Mouse (Mus musculus) neutrophil, adult 5-6 weeks (primary cell): ENCODE data around the gene Cct5. TPM values are rescaled to one million over a fixed set of nuclear protein-coding genes. Genes with fewer than 3 reads are reported as not detected.
"Not testable (repeated sequence)": the region's sequence is repeated elsewhere in the genome, so short reads cannot be mapped to it uniquely, and the experiment has no call there.

Source experiments
- ATAC-seq: fragments of 151-379, 151-347 bp; 2 replicates; pipeline ENCODE4 v1.8.0; 2017; ENCODE audit warnings: mild to moderate bottlenecking, moderate TSS enrichment; ENCODE audit not compliant: insufficient number of reproducible peaks, poor library complexity, low FRiP score, severe bottlenecking; ENCODE audit errors: extremely low read depth
- total RNA-seq: library from RNA; stranded (forward); fragments of 200-1000 nt; gene quantifications from 2 replicates; pipeline ENCODE4 v1.2.3, GENCODE M21; 2017

Gene Cct5
- total RNA-seq, 1 experiment from 2014 or later = 164 TPM

DNA sequence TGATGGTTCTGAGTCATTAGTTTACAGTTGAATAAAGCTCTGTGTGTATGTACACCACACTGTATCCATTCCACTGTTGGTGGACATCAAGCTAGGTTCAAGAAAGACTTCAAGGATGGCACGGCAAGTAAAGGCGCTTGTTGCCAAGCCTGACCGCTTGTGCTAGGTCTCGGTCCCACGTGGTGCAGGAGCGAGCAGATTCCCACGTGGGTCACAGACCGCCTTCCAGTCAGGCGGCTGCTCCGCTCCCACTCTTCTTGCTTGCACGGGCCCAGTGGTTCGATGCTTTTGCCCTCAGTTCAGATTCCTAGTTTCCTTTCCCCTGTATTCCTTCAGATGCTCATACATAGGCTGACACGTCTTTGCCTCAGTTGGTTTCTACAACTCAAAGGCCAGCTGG is 1.5 kb upstream of the Cct5 start:
- ATAC-seq = no peak

DNA sequence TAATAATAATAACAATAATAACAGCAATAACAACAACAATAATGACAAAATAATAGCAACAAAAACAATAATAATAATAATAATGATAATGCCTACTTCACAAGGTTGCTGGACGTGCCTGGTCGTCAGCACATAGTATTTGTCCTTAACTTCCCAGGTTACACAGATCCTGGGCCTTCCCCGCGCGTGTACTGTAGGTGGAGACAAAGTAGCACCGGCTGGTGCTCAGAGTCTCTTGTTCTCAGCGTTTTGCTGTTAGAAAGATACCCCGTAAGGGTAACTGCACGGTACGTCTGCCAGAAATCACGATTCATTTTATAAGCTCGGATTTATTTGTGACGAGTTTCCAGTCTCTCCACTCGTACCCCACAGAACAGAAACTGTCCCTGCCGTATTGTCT is 822 bp upstream of the Cct5 start:
- peak; percentile 32; the same call in 1 of the 2 replicates for ATAC-seq

DNA sequence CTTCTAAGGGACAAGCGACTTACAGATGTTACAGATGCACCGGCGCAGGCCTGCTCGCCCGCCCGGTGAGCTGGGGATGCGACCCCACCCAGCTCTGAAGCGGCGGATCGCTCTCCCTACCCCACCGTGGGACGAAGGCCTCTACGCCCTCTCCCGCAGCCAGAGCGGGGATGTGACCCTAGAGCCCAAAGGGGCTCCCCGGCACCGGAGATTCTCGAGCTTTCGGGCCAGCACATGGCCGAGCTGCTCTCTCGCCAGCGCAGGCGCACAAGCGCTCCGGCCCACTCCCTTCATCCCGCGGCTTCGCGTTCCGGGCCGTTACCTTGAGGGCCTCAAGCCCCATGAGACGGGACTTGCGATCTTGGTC is 342 bp downstream of the Cct5 start:
- ATAC-seq = peak; percentile 39; the same call in 1 of the 2 replicates

DNA sequence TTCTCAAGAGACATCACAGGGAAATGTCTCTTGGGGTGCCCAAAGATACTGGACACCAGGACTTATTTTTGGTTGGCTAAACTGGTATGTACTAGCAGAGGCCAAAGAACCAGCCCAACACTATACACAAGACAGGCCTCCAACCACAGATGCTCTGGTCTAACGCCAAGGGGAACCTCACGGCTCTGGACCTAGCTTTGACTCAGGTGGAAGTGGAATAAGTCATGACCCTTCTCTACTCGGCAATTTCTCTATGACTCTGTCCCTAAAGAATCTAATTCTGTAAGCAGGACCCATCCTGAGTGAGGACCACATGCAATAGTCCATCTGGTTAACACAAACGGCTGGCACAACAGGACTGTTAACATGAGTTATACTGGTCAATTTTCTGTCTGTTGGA is 1.8 kb downstream of the Cct5 start:
- no peak for ATAC-seq

DNA sequence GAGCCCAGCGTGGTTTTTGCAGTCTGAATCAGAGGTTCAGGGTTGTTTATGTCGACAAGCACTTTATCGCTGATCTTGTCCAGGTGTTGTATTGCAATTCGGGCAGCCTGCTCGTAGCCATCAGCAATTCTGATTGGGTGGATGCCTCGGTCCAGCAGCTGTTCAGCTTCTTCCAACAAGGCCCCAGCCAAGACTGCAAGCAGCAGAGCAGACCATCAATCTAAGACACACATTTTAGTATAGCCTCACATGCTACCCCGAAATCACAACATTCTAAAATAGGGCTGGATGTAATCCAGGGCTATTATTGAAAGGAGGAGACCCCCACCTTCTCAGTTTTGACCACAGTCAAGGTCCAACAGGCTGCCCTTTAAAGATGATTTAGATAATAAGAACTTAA is 6.0 kb downstream of the Cct5 start:
- ATAC-seq = no peak

DNA sequence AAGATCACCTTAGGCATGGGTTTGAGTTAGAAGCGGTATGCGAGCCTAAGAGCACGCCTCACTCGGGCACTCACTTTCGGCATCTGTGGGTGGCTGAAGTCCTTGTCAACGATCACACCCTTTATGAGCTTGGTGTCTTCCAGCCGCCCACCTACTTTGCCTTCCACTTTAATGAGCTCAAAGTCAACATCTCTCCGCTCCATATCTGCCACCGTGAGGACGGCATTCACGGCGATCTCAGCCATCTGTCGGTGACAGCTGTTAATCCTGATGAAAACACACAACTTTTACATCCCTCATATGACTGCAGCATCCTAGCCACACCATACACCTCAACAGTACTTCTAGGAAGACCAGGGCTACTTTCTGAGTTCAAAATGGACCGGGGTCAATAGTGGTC is 7.3 kb downstream of the Cct5 start:
- no peak for ATAC-seq

DNA sequence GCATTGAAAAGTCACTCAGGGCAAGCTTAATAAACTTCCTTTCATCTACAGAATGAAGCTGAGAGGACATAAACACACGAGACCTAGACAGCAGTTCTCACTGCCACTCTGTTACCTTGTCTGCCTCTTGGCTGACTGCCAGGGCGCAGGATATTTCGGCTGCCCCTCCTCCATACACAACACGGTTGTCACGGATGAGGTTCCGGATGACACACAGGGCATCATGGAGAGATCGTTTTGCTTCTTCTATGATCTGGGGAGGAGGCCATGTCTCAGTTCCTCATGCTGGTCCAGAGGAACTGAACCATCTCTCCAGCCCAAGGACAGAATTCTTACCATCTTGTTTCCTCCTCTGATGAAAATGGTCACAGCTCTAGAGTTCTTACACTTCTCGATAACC is 9.1 kb downstream of the Cct5 start:
- no peak for ATAC-seq

DNA sequence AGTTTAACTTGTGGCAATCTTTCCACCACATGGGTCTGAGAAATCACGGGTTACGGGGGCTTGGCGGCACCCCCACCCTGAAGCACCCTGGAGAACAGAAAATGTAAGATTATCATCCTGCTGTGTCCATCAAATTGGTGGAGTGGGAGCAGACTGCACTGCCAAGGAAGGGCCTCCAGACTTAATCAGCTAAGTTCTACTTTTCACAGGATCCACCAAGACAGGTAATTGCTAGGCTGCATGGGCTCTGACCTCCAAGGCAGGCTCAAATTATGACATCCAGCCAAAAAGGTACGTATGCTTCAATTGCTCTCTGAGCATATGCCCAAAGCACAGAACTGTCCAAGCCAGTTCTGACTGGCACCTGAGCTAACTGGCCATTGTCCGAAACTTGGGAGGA is 11.4 kb downstream of the Cct5 start:
- ATAC-seq = no peak

DNA sequence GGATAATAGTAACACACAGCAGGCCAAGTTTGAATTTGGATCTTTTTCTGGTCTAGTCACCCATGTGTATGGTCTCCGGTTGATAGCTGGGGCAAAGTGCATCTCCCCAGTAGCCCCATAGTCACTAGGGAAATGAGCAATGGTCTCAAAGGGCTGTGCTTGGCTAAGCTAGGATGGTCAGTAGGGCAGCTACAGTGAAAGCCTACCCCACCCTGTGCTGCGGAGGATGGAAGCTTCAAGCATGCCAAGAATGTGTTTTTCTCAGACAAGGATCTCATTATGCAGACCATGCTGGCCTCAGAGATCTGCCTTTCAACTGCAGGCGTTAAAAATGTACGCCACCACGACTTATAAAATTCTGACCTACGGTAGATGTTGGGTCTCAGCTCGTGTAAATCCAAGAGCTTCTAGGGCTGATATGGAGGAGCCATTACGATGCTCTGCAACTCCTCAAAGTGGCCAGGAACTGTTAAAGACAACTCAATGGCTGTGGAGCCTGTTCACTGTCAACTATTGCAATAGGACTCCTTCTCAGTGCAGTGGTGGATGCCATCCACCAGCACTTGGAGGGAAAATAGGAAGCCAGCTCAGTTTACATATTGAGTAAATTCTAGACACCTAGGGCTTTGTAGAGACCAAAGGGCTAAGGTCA is 12.5 kb downstream of the Cct5 start:
- no peak for ATAC-seq

DNA sequence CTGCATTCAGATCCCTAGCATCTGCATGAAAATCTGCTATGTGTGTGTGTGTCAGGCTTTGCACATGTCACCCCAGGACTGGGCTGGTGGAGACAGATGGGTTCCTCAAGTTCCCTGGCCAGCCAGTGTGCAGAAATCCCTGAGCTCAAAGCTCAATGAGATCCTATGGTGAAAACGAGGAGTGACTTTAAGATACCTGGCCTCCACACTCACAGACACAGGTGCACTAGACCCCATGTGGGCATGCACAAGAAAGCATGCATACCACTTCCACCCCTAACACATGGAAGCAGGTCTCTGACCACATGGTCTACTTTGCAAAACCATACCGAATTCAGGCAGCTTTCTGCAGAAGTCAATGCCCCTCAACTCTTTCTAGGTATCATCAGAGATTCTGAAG is 13.8 kb downstream of the Cct5 start:
- ATAC-seq = no peak

DNA sequence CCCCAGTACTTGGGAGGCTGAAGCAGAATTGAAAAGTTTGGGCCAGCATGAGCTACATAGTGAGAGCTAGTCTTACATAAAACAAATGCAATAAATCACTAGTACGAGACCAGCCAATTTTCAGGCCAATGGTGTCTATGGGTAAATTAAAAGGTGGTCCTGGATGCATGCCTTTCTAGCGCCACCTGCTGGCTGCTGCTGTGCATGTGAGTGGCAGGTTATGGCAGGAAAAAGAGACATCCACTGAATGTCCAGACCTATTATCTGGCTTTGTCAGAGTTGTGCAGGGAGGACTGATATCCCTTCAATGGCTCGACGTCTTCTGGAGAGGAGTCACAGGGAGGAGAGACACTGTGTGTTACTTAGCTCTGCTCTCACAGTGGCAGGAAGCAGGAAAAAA is 15.1 kb downstream of the Cct5 start:
- ATAC-seq = peak; percentile 93

DNA sequence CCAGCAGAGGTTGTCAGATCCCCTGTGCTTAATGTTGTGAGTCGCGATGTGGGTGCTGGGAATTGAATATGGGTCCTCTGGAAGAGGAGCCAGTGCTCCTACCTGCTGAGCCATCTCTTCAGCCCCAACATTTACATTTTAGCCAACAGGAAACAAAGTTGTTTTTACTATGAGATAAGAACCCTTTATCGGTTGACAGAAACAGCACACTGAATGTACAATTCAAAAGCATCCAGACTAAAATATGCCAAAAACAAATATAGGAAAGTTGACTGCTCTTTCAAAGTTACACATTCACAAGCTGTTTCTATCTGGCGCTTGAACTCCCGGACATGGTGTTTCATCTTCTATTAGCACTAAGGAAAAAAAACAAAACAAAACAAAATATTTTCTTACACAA is 15.5 kb downstream of the Cct5 start:
- ATAC-seq = no peak

DNA sequence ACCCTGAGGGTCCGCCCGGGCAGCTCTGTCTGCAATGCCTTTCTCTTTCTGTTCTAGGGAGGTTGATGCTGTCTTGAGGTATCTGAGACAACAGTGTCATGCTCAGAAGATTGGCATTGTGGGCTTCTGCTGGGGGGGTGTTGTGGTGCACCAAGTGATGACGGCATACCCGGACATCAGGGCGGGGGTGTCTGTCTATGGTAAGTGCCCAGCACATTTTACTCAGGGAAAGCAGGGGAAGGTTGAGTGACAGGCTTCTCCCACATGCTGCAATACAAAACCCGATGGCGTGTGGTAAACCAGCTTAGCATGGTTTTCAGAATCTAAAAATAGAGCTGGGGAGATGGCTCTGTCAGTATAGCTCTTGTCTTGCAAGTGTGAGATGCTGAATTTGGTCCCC is 16.4 kb downstream of the Cct5 start:
- no peak for ATAC-seq

DNA sequence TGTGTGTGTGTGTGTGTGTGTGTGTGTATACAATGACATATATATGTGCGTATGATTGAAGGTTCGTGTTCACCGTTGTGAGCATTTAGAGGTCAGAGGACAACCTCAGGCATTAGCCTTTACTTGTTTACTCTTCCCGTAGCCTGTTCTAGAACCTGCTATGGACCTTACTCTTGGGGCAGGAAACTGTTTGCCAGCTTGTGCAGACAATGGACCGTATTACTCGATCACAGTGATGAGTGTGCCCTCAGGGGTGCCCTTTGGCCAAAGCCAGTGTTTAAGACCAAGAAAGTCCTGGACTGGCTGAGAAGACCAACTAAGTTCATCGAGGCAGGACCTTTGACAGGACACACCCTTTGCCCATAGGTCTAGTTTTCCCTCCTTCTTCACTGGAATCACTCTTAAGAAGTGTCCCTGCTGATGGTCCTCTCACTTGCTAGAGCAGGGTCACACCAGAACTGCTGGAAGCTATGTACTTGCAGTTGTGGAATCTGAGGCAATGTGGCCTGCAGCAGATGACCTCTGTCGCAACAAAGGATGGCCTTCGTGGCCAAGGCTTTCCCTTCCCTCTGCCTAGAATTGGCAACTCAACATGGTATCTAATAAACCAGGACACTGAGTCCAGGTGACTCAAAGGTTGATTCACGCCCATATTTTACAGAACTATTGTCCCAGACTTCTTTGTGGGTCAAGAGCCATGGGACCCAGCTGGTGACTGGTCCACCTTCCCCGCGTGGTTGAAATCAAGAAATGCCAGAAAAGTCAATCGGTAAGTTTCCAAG is 18.1 kb downstream of the Cct5 start:
- no peak for ATAC-seq

DNA sequence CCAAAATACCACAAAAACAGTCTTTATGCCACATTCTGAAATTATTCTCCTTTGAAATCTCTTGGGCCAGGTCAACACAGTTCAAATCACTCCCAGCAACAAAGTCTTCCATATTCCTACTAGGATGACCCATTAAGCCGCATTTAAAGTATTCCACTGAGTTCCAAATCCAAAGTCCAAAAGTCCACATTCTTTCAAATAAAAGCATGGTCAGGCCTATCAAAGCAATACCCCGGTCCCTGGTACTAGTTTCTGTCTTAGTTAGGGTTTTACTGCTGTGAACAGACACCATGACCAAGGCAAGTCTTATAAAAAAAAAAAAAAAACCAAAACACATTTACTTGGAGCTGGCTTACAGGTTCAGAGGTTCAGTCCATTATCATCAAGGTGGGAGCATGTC is 20.5 kb downstream of the Cct5 start:
- ATAC-seq = not testable (repeated sequence)

DNA sequence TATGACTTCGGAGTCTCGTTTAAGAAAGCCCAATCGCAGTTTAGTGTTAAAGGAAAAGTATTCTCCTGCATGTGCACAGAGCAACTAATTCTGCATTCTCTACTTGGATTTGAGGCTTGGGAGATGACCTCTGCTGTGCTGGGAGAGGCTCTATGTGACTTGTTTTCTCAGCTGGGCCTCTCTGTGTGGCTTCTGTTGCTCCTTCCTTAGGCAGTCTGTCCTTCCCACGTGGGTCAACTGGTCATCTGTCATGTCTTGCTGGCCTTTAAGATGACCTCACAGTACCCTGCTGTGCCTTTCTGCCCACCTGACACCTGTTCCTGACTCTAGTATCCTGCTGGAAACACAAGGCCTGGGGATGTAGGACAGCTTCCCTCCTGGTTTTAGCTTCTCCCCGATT is 25.5 kb downstream of the Cct5 start:
- no peak for ATAC-seq

DNA sequence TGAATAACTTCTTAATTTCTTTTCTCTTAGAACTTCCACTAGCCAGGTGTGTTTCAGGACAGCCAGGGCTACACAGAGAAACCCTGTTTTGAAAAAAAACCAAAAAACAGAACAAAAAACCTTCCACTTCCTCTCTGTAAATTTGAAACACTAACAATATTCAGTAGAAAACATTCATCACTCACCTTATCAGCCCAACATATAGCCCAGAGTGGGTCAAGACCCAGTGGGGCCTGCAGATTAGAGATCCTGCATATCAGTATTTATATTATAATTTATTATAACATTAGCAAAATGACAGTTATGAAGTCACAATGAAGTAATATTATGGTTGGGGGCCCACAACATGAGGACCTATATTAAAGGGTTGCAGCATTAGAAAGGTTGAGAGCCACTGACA is 27.9 kb downstream of the Cct5 start:
- ATAC-seq = no peak

DNA sequence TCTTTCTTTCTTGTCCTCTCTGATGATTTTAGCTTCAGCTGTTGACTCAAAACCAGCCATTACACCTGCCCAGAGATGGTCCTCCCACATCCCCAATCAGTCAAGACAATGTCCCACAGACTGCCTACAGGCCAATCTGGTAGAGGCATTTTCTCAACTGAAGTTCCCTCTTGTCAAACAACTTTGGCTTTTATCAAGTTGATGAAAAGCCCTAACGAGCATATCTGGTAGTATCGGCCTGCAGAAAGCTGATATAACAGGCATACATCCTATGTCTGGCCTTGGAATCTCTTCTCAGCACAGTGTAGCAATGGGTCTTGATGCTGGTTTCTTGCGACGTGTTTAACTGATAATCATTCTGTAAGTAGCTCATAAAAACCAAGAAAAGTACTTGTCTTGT is 28.3 kb downstream of the Cct5 start:
- no peak for ATAC-seq

DNA sequence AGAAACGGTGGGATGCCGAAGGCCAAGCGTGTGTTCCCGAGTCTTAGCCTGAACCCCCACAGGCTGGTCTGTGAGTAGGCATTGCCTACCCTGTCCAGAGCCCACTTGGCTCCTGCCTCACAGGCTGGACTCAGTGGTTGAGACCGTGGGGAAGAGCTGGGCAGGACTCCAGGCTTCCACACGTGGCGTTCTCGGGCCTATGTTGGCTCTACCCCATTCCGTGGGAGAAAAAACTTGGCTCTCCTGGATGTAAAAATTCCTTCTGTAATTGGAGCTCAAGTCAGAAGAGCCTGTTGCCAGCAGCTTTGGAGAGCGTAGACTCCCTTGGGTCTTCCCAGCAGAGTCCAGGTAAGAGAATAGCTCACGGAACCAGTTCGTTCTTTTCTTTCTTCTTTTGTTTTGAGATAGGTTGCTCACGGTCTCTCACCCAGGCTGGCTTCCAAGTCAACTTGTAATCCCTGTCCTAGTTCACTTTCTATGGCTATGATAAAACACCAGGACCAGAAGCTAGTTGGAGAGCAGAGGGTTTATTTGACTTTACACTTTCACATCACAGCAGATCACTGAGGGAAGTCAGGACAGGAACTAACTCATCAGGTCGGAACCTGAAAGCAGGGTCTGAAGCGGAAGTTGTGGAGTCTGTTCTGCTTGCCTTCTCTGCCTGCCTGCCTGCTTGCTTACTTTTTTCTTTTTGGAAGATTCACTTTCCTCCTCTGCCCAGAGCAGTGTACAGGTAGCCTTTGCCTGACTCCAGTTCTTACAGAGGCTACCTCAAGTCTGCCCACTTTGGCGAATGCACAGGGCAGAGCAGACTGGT is 29.5 kb downstream of the Cct5 start:
- peak; percentile 78 for ATAC-seq

DNA sequence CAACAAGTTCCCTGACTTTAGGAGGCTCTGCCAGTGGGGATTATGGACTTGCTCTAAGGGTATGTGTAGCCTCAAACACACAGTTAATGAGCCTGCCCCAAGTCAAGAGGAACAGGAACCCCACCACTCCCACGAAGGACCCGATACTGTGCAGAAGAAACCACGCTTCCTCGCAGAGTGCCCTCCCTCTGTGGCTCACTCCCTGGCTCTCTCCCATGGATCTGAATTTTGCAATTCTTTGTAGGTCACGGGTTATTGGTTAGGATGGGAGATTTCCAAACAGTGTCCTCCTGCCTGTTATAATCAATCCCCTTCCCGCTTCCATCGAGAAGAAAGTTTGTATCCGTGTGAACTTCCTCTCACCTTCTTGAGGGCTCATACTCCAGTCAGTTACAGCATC is 30.6 kb downstream of the Cct5 start:
- no peak for ATAC-seq
